Mouse (Mus musculus) brain, embryonic 14.5 days (tissue): Measurements from ENCODE around the gene H2al2a. TPM values are rescaled to one million over a fixed set of nuclear protein-coding genes. Genes with fewer than 3 reads are reported as not detected.

Source experiments
- DNase-seq: peaks from one replicate; pipeline ENCODE4 v3.0.0-alpha.2; 2011; ENCODE audit warnings: low read depth
- CTCF ChIP-seq: fragments of 200-500 bp; IDR thresholded peaks from 2 replicates; pipeline ENCODE4 v1.5.1; 2012; ENCODE audit warnings: inconsistent platforms, mild to moderate bottlenecking, moderate library complexity, borderline replicate concordance; ENCODE audit not compliant: insufficient read depth, insufficient read length; ENCODE audit errors: extremely low read depth
- POLR2A ChIP-seq: fragments of 200-500 bp; IDR thresholded peaks from 2 replicates; pipeline ENCODE4 v1.6.1; 2012; ENCODE audit warnings: mild to moderate bottlenecking, inconsistent platforms, borderline replicate concordance; ENCODE audit not compliant: poor library complexity, insufficient read depth, insufficient read length, severe bottlenecking; ENCODE audit errors: extremely low read depth
- polyA plus RNA-seq: library from polyadenylated mRNA; depleted of rRNA; stranded (reverse); fragments of >200 nt; gene quantifications from 2 replicates; pipeline ENCODE4 v1.2.3, GENCODE M21; 2012

H2al2a gene
- polyA plus RNA-seq, 1 experiment = not detected

GRCm38 (mm10) chr2:18033166-18034108, 36.7 kb upstream of the H2al2a start:
- TF ChIP-seq CTCF = no peak
- no peak for TF ChIP-seq POLR2A
- DNase-seq = peak; percentile 86

- TF ChIP-seq POLR2A = no peak
- TF ChIP-seq CTCF = no peak
- peak; percentile 59 for DNase-seq
Measured at GRCm38 (mm10) chr2:18032538-18032895, 35.8 kb upstream of the H2al2a start.

- peak; percentile 79 for DNase-seq
- TF ChIP-seq POLR2A (no peak), CTCF (no peak)
Measured at GRCm38 (mm10) chr2:18031831-18032537, 35.2 kb upstream of the H2al2a start.

DNA sequence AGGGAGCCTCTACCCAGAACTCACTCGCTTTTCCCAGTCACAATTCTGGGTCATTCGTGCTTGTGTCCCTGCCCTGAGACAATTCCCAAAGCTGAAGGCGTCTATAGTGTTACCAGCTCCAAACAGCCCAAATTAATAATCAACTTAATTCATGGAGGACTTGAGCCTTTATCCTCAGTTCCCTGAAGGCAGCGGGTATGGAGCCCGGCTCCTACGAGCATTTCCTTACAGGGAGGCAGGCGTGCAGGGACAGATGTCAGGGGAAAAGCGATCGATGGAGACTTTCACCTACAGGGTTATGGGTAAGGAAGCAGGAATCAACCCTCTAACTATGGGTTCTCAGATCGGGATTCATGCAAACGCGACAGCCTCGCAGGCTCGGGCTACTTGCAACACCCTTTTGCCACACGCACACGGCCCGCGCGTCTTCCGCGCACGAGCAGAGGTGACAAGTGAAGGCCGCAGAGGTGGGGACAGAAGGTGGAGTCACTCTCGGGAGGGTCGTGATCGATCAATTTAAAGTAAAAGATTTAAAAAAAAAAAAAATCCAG, 34.6 kb upstream of the H2al2a start:
- TF ChIP-seq POLR2A = no peak
- no peak for TF ChIP-seq CTCF

DNA sequence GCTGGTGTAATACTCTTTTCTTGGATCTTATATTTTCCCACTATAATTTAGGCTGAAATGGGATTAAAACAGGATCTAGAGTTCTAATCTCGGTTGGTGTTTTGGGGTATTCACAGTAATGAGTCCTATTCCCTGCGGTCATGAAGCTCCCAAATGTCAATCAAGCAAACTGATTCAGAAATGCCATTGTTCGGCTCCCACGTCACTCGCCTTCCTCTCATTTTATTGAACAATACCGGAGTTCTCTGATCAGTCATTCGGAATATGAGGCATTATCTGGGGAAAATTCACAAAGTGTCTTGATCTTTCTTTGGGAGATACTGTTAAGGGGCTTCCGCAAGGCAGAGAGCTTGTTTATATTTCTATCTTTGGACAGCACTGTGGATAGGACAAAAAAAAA, 33.8 kb upstream of the H2al2a start:
- no peak for TF ChIP-seq POLR2A
- TF ChIP-seq CTCF = no peak
- peak; percentile 90 for DNase-seq

More for the DNA sequence above, 34.6 kb upstream of the H2al2a start:
- peak; percentile 81 for DNase-seq

DNA sequence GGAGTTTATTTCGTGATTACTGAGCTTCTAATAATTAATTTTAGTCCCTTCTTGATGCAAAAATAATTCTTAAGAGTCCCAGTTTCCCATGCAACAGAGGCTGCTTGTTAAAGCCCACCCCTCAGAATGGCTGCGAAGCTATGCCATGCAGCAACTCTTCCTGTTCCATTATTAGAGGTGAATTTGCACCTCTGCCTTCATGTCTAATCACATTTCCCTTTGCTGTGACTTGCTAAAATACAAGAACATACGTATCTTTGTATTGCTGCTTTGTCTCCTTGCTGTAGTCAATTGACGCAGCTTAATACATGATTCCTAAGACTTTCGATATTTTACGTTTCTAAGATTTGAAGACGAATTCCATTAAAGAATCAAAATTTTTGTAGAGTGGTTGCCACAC, 32.9 kb upstream of the H2al2a start:
- TF ChIP-seq CTCF (no peak), POLR2A (no peak)

GRCm38 (mm10) chr2:18028140-18029021, 31.6 kb upstream of the H2al2a start:
- peak; percentile 96 for DNase-seq
- peak; percentile 26; the same call in 1 of the 2 replicates for TF ChIP-seq POLR2A
- no peak for TF ChIP-seq CTCF

More for the DNA sequence above, 32.9 kb upstream of the H2al2a start:
- peak; percentile 74 for DNase-seq

DNA sequence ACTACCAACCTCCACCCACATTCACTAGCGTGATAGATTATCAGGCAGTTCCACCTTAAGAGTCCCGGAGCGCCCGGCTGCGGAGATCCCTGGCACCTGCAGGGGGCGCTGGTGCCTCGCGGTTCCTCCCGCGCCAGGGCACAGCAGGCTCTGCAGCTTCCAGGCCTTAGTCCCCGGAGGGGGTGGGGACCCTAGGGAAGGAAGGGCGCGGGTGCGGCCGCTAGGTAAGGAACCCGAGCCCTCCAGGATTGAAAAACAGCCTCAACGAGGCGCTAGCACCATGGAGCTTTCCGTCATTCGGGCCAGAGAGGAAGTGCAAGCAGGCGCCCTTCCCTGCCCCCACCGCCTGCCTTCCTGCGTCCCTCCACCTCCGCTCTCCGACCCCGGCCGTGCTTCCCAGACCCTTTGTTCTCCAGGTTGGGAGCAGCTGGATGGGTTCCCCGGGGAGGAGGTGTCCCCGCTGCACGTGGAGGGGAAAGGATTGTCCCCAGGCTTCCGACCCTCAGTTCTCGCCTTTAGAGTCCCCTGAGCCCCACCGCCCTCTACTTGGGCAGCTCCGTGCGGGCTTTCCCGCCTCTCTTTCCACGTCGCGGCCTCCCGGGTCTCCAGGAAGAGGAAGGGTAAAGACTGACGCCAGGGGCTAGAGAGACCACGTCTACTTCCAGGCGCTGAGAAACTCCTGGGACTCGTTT, 30.8 kb upstream of the H2al2a start:
- TF ChIP-seq POLR2A = peak; percentile 74; the same call in 1 of the 2 replicates
- peak; percentile 93 for TF ChIP-seq CTCF
- peak; percentile 98 for DNase-seq

- TF ChIP-seq POLR2A (no peak), CTCF (no peak)
- peak; percentile 91 for DNase-seq
Measured at GRCm38 (mm10) chr2:18026116-18026947, 29.6 kb upstream of the H2al2a start.

- DNase-seq = no peak
- TF ChIP-seq POLR2A (no peak), CTCF (no peak)
Measured at GRCm38 (mm10) chr2:18025781-18026115, 29.0 kb upstream of the H2al2a start.

DNA sequence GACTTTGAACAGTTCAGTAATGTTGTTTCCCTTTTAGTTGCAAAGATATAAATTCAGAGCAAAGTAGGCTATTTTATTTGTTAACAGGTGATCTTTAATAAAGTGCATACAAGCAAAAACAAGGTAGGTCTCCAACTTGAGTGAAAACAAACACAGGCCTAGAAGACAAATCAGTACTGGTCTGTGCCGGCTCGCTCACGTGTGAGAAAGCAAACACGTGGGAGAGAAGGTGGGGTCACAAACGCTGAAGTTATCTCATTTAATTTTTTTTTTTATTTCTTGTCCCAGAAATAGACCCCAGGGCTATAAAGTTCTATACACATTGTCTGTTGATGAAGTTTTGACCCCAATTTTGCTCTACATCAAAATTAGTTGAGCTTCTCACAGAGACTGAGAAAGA, 28.4 kb upstream of the H2al2a start:
- DNase-seq = peak; percentile 58
- TF ChIP-seq POLR2A (no peak), CTCF (no peak)

DNA sequence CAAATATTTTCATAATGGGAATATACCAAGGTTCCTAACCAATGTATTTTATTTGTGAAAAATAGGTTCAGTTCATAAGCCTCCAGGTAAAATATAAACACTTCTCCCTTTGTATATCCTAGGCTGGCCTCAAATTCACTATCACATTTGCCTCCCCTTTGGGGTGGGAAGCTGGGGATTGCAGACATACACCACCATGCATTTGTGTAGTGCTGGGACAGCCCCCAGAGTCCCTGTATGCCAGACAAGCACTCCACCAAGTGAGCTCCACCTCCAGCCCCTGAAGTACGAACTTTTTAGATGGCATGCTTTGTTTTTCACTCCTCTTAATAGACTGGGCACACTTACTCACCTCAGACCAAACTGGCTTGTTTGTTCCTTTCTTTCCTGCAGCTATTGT, 26.1 kb upstream of the H2al2a start:
- no peak for DNase-seq
- TF ChIP-seq POLR2A (no peak), CTCF (no peak)

GRCm38 (mm10) chr2:18019122-18019521, 22.4 kb upstream of the H2al2a start:
- no peak for DNase-seq
- TF ChIP-seq CTCF (no peak), POLR2A (no peak)
